Mouse (Mus musculus) MEL (cell line): ENCODE measurements around the gene Nup54. TPM values are rescaled to one million over a fixed set of nuclear protein-coding genes. Genes with fewer than 3 reads are reported as not detected.

Experiments used
- DNase-seq: peaks from one replicate; pipeline ENCODE4 v3.0.0; 2011; ENCODE audit warnings: low read depth, low spot score
- H3K27ac ChIP-seq: 2 replicates; pipeline ENCODE4 v1.5.1; 2012; ENCODE audit warnings: low read depth, mild to moderate bottlenecking, control low read depth, low read length, moderate library complexity; ENCODE audit not compliant: control insufficient read depth
- H3K27me3 ChIP-seq, 2 experiments: fragments of 150-350 bp in 1 of 2; sonication (generic) in 1 of 2; 2 replicates each; pipeline ENCODE4 v1.6.1; 2012; ENCODE audit warnings: low read length in 2 of 2, mild to moderate bottlenecking in 2 of 2, improper control_type of control experiment in 1 of 2, moderate library complexity in 1 of 2; ENCODE audit not compliant: insufficient read depth in 2 of 2, control insufficient read depth in 1 of 2
- H3K36me3 ChIP-seq, 2 experiments: 2 replicates each; pipeline ENCODE4 v1.6.1; 2012 to 2014; ENCODE audit warnings: low read length in 2 of 2, improper control_type of control experiment in 1 of 2, inconsistent platforms in 1 of 2, mild to moderate bottlenecking in 1 of 2; ENCODE audit not compliant: insufficient read depth in 2 of 2, control insufficient read depth in 1 of 2
- H3K4me1 ChIP-seq, 2 experiments: fragments of 150-350 bp in 1 of 2; sonication (generic) in 1 of 2; 2 replicates each; pipeline ENCODE4 v1.6.1; 2012; ENCODE audit warnings: low read length in 2 of 2, improper control_type of control experiment in 1 of 2, mild to moderate bottlenecking in 1 of 2; ENCODE audit not compliant: insufficient read depth in 2 of 2, control insufficient read depth in 1 of 2
- H3K4me3 ChIP-seq, 2 experiments: fragments of 150-350 bp in 1 of 2; sonication (generic) in 1 of 2; 2 replicates each; pipeline ENCODE4 v1.5.1; 2012; ENCODE audit warnings: low read depth in 2 of 2, low read length in 2 of 2, mild to moderate bottlenecking in 2 of 2, moderate library complexity in 2 of 2, control low read depth in 1 of 2, improper control_type of control experiment in 1 of 2; ENCODE audit not compliant: control insufficient read depth in 1 of 2, insufficient read depth in 1 of 2
- H3K79me2 ChIP-seq: 2 replicates; pipeline ENCODE4 v1.6.1; 2012; ENCODE audit warnings: mild to moderate bottlenecking, low read length, moderate library complexity; ENCODE audit not compliant: control insufficient read depth, poor library complexity, insufficient read depth
- H3K9ac ChIP-seq: 2 replicates; pipeline ENCODE4 v1.6.1; 2012; ENCODE audit warnings: low read depth, mild to moderate bottlenecking, control low read depth, low read length, moderate library complexity; ENCODE audit not compliant: control insufficient read depth, poor library complexity, severe bottlenecking
- H3K9me3 ChIP-seq: fragments of 150-350 bp; sonication (generic); replicated peaks from 2 replicates; pipeline ENCODE4 v1.6.1; 2012; ENCODE audit warnings: mild to moderate bottlenecking, low read length, improper control_type of control experiment, moderate library complexity; ENCODE audit not compliant: insufficient read depth
- BHLHE40 ChIP-seq: IDR thresholded peaks from 2 replicates; pipeline ENCODE4 v1.6.1; 2012; ENCODE audit warnings: low read depth, mild to moderate bottlenecking, inconsistent platforms, low read length, improper control_type of control experiment, borderline replicate concordance
- CHD1 ChIP-seq: IDR thresholded peaks from 2 replicates; pipeline ENCODE4 v1.6.1; 2012; ENCODE audit warnings: low read depth, mild to moderate bottlenecking, inconsistent platforms, low read length, improper control_type of control experiment
- CHD2 ChIP-seq: IDR thresholded peaks from 2 replicates; pipeline ENCODE4 v1.6.1; 2011; ENCODE audit warnings: low read length, improper control_type of control experiment
- CTCF ChIP-seq, 3 experiments: IDR thresholded peaks in 2 of 3; conservative IDR thresholded peaks in 1 of 3; 2 replicates each; pipeline ENCODE4 v1.5.1; 2011 to 2012; ENCODE audit warnings: low read length in 3 of 3, low read depth in 2 of 3, mild to moderate bottlenecking in 2 of 3, improper control_type of control experiment in 1 of 3, inconsistent platforms in 1 of 3, mixed read lengths in 1 of 3, moderate library complexity in 1 of 3; ENCODE audit not compliant: control insufficient read depth in 1 of 3, insufficient read depth in 1 of 3, poor library complexity in 1 of 3, severe bottlenecking in 1 of 3
- ELF1 ChIP-seq: IDR thresholded peaks from 2 replicates; pipeline ENCODE4 v1.6.1; 2014; ENCODE audit warnings: low read depth, mild to moderate bottlenecking, inconsistent platforms, low read length, improper control_type of control experiment, moderate library complexity
- EP300 ChIP-seq, 2 experiments: IDR thresholded peaks; 2 replicates each; pipeline ENCODE4 v1.6.1; 2011; ENCODE audit warnings: improper control_type of control experiment in 2 of 2, low read length in 2 of 2, low read depth in 1 of 2, mild to moderate bottlenecking in 1 of 2
- ETS1 ChIP-seq: IDR thresholded peaks from 2 replicates; pipeline ENCODE4 v1.6.1; 2012; ENCODE audit warnings: low read depth, mild to moderate bottlenecking, inconsistent platforms, low read length, improper control_type of control experiment, moderate library complexity
- GABPA ChIP-seq: IDR thresholded peaks from 2 replicates; pipeline ENCODE4 v1.6.1; 2012; ENCODE audit warnings: low read depth, mild to moderate bottlenecking, inconsistent platforms, low read length, improper control_type of control experiment, moderate library complexity
- GATA1 ChIP-seq: IDR thresholded peaks from 2 replicates; pipeline ENCODE4 v1.6.1; 2011; ENCODE audit warnings: low read depth, low read length, improper control_type of control experiment
- HCFC1 ChIP-seq: IDR thresholded peaks from 2 replicates; pipeline ENCODE4 v1.6.1; 2012; ENCODE audit warnings: low read depth, mild to moderate bottlenecking, inconsistent platforms, low read length, improper control_type of control experiment, moderate library complexity
- KAT2A ChIP-seq: conservative IDR thresholded peaks from 2 replicates; pipeline ENCODE4 v1.6.1; 2012; ENCODE audit warnings: low read depth, low read length, improper control_type of control experiment, inconsistent platforms
- MAFK ChIP-seq: IDR thresholded peaks from 2 replicates; pipeline ENCODE4 v1.6.1; 2011; ENCODE audit warnings: low read depth, mild to moderate bottlenecking, low read length, improper control_type of control experiment, borderline replicate concordance
- MAZ ChIP-seq: IDR thresholded peaks from 2 replicates; pipeline ENCODE4 v1.6.1; 2012; ENCODE audit warnings: low read depth, mild to moderate bottlenecking, inconsistent platforms, low read length, improper control_type of control experiment
- MEF2A ChIP-seq: IDR thresholded peaks from 2 replicates; pipeline ENCODE4 v1.6.1; 2014; ENCODE audit warnings: low read depth, mild to moderate bottlenecking, inconsistent platforms, low read length, improper control_type of control experiment; ENCODE audit not compliant: poor library complexity, insufficient replicate concordance, severe bottlenecking; ENCODE audit errors: extremely low read depth
- MXI1 ChIP-seq: IDR thresholded peaks from 2 replicates; pipeline ENCODE4 v1.6.1; 2011; ENCODE audit warnings: mild to moderate bottlenecking, low read depth, low read length, improper control_type of control experiment
- MYB ChIP-seq: IDR thresholded peaks from 2 replicates; pipeline ENCODE4 v1.6.1; 2011; ENCODE audit warnings: mild to moderate bottlenecking, low read depth, low read length, improper control_type of control experiment
- NELFE ChIP-seq: IDR thresholded peaks from 2 replicates; pipeline ENCODE4 v1.6.1; 2011; ENCODE audit warnings: low read depth, low read length, improper control_type of control experiment
- NRF1 ChIP-seq: IDR thresholded peaks from 2 replicates; pipeline ENCODE4 v1.6.1; 2014; ENCODE audit warnings: low read depth, mild to moderate bottlenecking, inconsistent platforms, low read length, improper control_type of control experiment, moderate library complexity; ENCODE audit not compliant: poor library complexity, insufficient read depth, severe bottlenecking
- POLR2A ChIP-seq, 2 experiments: IDR thresholded peaks; 2 replicates each; pipeline ENCODE4 v1.6.1; 2011 to 2012; ENCODE audit warnings: low read length in 2 of 2, mild to moderate bottlenecking in 2 of 2, control low read depth in 1 of 2, improper control_type of control experiment in 1 of 2, low read depth in 1 of 2, moderate library complexity in 1 of 2; ENCODE audit not compliant: control insufficient read depth in 1 of 2, insufficient read depth in 1 of 2, poor library complexity in 1 of 2
- POLR2AphosphoS2 ChIP-seq: IDR thresholded peaks from 2 replicates; pipeline ENCODE4 v1.6.1; 2011; ENCODE audit warnings: low read length, improper control_type of control experiment
- POLR2AphosphoS5 ChIP-seq: IDR thresholded peaks from 2 replicates; pipeline ENCODE4 v1.6.1; 2012; ENCODE audit warnings: low read depth, borderline replicate concordance, mild to moderate bottlenecking, inconsistent platforms, low read length, moderate library complexity, mixed read lengths
- RAD21 ChIP-seq: IDR thresholded peaks from 2 replicates; pipeline ENCODE4 v1.6.1; 2011; ENCODE audit warnings: mild to moderate bottlenecking, low read depth, low read length, improper control_type of control experiment
- RCOR1 ChIP-seq: IDR thresholded peaks from 2 replicates; pipeline ENCODE4 v1.6.1; 2012; ENCODE audit warnings: low read depth, mild to moderate bottlenecking, inconsistent platforms, low read length, improper control_type of control experiment
- SIN3A ChIP-seq: IDR thresholded peaks from 2 replicates; pipeline ENCODE4 v1.6.1; 2012; ENCODE audit warnings: low read length, improper control_type of control experiment, inconsistent platforms
- SMC3 ChIP-seq: IDR thresholded peaks from 2 replicates; pipeline ENCODE4 v1.6.1; 2011; ENCODE audit warnings: low read depth, low read length, improper control_type of control experiment
- TAL1 ChIP-seq: IDR thresholded peaks from 2 replicates; pipeline ENCODE4 v1.6.1; 2012; ENCODE audit warnings: mild to moderate bottlenecking, inconsistent platforms, low read length, moderate library complexity, mixed read lengths
- TBP ChIP-seq: IDR thresholded peaks from 2 replicates; pipeline ENCODE4 v1.8.0; 2011; ENCODE audit warnings: low read depth, low read length, improper control_type of control experiment
- TCF12 ChIP-seq: IDR thresholded peaks from 2 replicates; pipeline ENCODE4 v1.6.1; 2014; ENCODE audit warnings: low read depth, mild to moderate bottlenecking, inconsistent platforms, low read length, improper control_type of control experiment, moderate library complexity
- UBTF ChIP-seq: IDR thresholded peaks from 2 replicates; pipeline ENCODE4 v1.6.1; 2012; ENCODE audit warnings: low read depth, mild to moderate bottlenecking, inconsistent platforms, low read length, improper control_type of control experiment, moderate library complexity, borderline replicate concordance; ENCODE audit not compliant: insufficient read depth
- USF1 ChIP-seq: IDR thresholded peaks from 2 replicates; pipeline ENCODE4 v1.6.1; 2014; ENCODE audit warnings: low read depth, mild to moderate bottlenecking, inconsistent platforms, low read length, improper control_type of control experiment, moderate library complexity
- USF2 ChIP-seq, 2 experiments: IDR thresholded peaks; 2 replicates each; pipeline ENCODE4 v1.6.1; 2011 to 2012; ENCODE audit warnings: improper control_type of control experiment in 2 of 2, low read length in 2 of 2, borderline replicate concordance in 1 of 2, inconsistent platforms in 1 of 2, low read depth in 1 of 2, mild to moderate bottlenecking in 1 of 2; ENCODE audit not compliant: insufficient read depth in 1 of 2
- ZC3H11A ChIP-seq: IDR thresholded peaks from 2 replicates; pipeline ENCODE4 v1.6.1; 2012; ENCODE audit warnings: low read depth, mild to moderate bottlenecking, inconsistent platforms, low read length, improper control_type of control experiment
- ZMIZ1 ChIP-seq: IDR thresholded peaks from 2 replicates; pipeline ENCODE4 v1.6.1; 2012; ENCODE audit warnings: low read depth, mild to moderate bottlenecking, inconsistent platforms, low read length, improper control_type of control experiment, moderate library complexity
- ZNF384 ChIP-seq: IDR thresholded peaks from 2 replicates; pipeline ENCODE4 v1.6.1; 2012; ENCODE audit warnings: low read depth, mild to moderate bottlenecking, inconsistent platforms, low read length, improper control_type of control experiment
- polyA plus RNA-seq, 2 experiments: library from polyadenylated mRNA; stranded (reverse) in 1 of 2; unstranded in 1 of 2; fragments of >175 nt in 1 of 2; fragments of >200 nt in 1 of 2; gene quantifications; 2 replicates each; pipeline versions ENCODE4 v1.2.1 to v1.2.4; 2012; ENCODE audit warnings: low replicate concordance in 2 of 2, low read depth in 1 of 2; ENCODE audit not compliant: insufficient read length in 2 of 2, insufficient read depth in 1 of 2, missing spikeins in 1 of 2
- total RNA-seq: library from RNA; depleted of rRNA; stranded (reverse); fragments of 300-350 nt; gene quantifications from 2 replicates; pipeline ENCODE4 v1.2.3, GENCODE M21; 2012; rRNA removed

Gene Nup54
- 60.4 and 67.5 TPM in 2 replicates for total RNA-seq
- polyA plus RNA-seq, result 100 to 1,000 TPM in 1 of 2 experiments, not detected in 1; 106 TPM

GRCm38 (mm10) chr5:92435025-92435584 lies at the start of gene Nup54:
TSS of gene Nup54 (minus strand) at chr5:92435219.
- H3K4me3 ChIP-seq, result peak within 1 kb of the TSS; percentile 73 to 93
- H3K79me2 ChIP-seq, result peaks cover 35% of the 10 kb centered on the region
- peak within 1 kb of the TSS; percentile 93 for H3K9ac ChIP-seq
- H3K4me1 ChIP-seq, result peaks cover 13 to 22% of the 10 kb centered on the region in 2 experiments
- H3K9me3 ChIP-seq, result no peaks in the 10 kb centered on the region
- H3K27me3 ChIP-seq, result no peaks in the 10 kb centered on the region
- DNase-seq, result peak; percentile 99
- H3K36me3 ChIP-seq, result peaks cover under 1 to 31% of the 10 kb centered on the region in 2 experiments; a peak in 3 of 4 replicates
- peak within 1 kb of the TSS; percentile 78 for H3K27ac ChIP-seq
- TF ChIP-seq TAL1 (peak; percentile 22; the same call in 1 of the 2 replicates), MAZ (peak; percentile 69; the same call in 1 of the 2 replicates), POLR2AphosphoS5 (peak; percentile 72; the same call in 1 of the 2 replicates), NELFE (peak; percentile 92), POLR2A (IDR thresholded peaks at IDR 0.05; ENCODE audit: control insufficient read depth in 1 of 2, insufficient read depth in 1 of 2, low read depth in 1 of 2, low read length in 2 of 2, poor library complexity in 1 of 2) (peak; percentile 83 to 94), ELF1 (peak; percentile 93), ETS1 (peak; percentile 83), USF1 (peak; percentile 94), HCFC1 (peak; percentile 94), TCF12 (peak; percentile 90), MXI1 (peak; percentile 97), GABPA (no peak), KAT2A (no peak; the same call in 1 of the 2 replicates), TBP (peak; percentile 90), UBTF (no peak), EP300 (IDR thresholded peaks at IDR 0.05; ENCODE audit: low read depth in 1 of 2, low read length in 2 of 2) (peak in 1 of 2 experiments; percentile 63; a peak in 2 of 4 replicates), BHLHE40 (0 out of 2 replicates have a peak, but pooled peaks have one; percentile 27), ZNF384 (no peak), MAFK (no peak), MYB (no peak), SMC3 (no peak), USF2 (IDR thresholded peaks at IDR 0.05; ENCODE audit: borderline replicate concordance in 1 of 2, insufficient read depth in 1 of 2, low read depth in 1 of 2, low read length in 2 of 2) (0 out of 4 replicates have a peak, but pooled peaks of 1 of the 2 experiments have one; percentile 14), RCOR1 (peak; percentile 49; the same call in 1 of the 2 replicates), CHD2 (no peak), MEF2A (no peak), CTCF (IDR thresholded peaks at IDR 0.05 in 2 of 3, conservative IDR thresholded peaks at IDR 0.05 in 1 of 3; ENCODE audit: control insufficient read depth in 1 of 3, insufficient read depth in 1 of 3, low read depth in 2 of 3, low read length in 3 of 3, poor library complexity in 1 of 3, severe bottlenecking in 1 of 3) (0 out of 6 replicates have a peak, but pooled peaks of 1 of the 3 experiments have one; percentile 13), ZC3H11A (no peak), CHD1 (0 out of 2 replicates have a peak, but pooled peaks have one; percentile 29), NRF1 (0 out of 2 replicates have a peak, but pooled peaks have one; percentile 28), RAD21 (no peak), SIN3A (peak; percentile 96), ZMIZ1 (peak; percentile 23), GATA1 (0 out of 2 replicates have a peak, but pooled peaks have one; percentile 6), POLR2AphosphoS2 (peak; percentile 61; the same call in 1 of the 2 replicates)
